Comparison of ENCODE assay signal across 21 mouse cellular contexts in genomic region chr2:152903586-152903985, GRCm38 (mm10). TPM values are rescaled to one million over a fixed set of nuclear protein-coding genes. Genes with fewer than 3 reads are reported as not detected.
DNase-seq lines count a peak whose midpoint lies in the region; TF ChIP-seq lines count a peak whose summit lies in the region.
"Had no signal": no experiment of that assay in that cellular context is flagged by ENCODE, and none has a peak within 500 bp of the region (broad histone marks: within the 10 kb centered on the region; RNA-seq: fewer than 3 reads in every experiment).

No protein-coding gene starts in this region.

- peak overlapping the region; percentile 5; the same call in 1 of the 2 replicates for H3K27ac ChIP-seq in spleen, adult 2 months (ENCODE audit: insufficient read depth, low read length)
- 0 out of 2 replicates have a peak overlapping the region, but pooled peaks have one; percentile 17 for H3K27ac ChIP-seq in brown adipose tissue, adult 24 weeks (replicated peaks; ENCODE audit: low read depth, low read length)
- H3K27ac ChIP-seq: liver, embryonic 14.5 days; neural tube, embryonic 12.5 days had no signal

- intact Hi-C loops in gastrocnemius, postnatal 14 days (cut with DNase I; ENCODE audit: low total_unique reads) = no loop called here
- intact Hi-C loops in left cerebral cortex, postnatal 14 days (cut with DNase I) = no loop called here

- peaks cover 11% of the 10 kb centered on the region; the same call in 1 of the 2 replicates for H3K4me1 ChIP-seq in spleen, adult 2 months (ENCODE audit: control insufficient read depth, insufficient read depth, insufficient read length)
- no peaks in the 10 kb centered on the region for H3K4me1 ChIP-seq in brown adipose tissue, adult 24 weeks (ENCODE audit: control insufficient read depth, insufficient read depth, insufficient read length, low read length)

- no peak for TF ChIP-seq CTCF in spleen, adult 2 months (IDR thresholded peaks at IDR 0.05; ENCODE audit: extremely low read depth, insufficient read depth, insufficient read length, insufficient replicate concordance)

- 62% methylated on average over 4 of the region's 4 CpGs for WGBS in spleen, adult 2 months

- H3K36me3 ChIP-seq in spleen, adult 2 months (ENCODE audit: control insufficient read depth, insufficient read depth, low read length) = no peaks in the 10 kb centered on the region
- H3K36me3 ChIP-seq: neural tube, embryonic 12.5 days had no signal

- no peak for TF ChIP-seq POLR2A in spleen, adult 2 months (IDR thresholded peaks at IDR 0.05; ENCODE audit: low read depth, low read length)

- DNase-seq in gastrocnemius, postnatal 14 days = peak; percentile 38
- DNase-seq in gastrocnemius, postnatal 10 days = no peak
- no peak for DNase-seq in spleen, adult 2 months (ENCODE audit: low read depth in 1 of 2, low spot score in 2 of 2)
- no peak for DNase-seq in spleen, adult 12 weeks (ENCODE audit: low spot score)
- DNase-seq in left cerebral cortex, postnatal 14 days (ENCODE audit: low spot score in 2 of 2) = no peak
- no peak for DNase-seq in left cerebral cortex, adult 8-10 months (ENCODE audit: low spot score in 2 of 2)
- DNase-seq in embryo, embryonic 9.5 days (ENCODE audit: extremely low spot score) = no peak
- DNase-seq: B cell, adult 2 months; cerebellum, adult 18-20 months; kidney, adult 9 months; layer of hippocampus, adult 9-11 months had no signal

- H3K4me3 ChIP-seq in spleen, adult 2 months (ENCODE audit: extremely low read depth, insufficient read depth, insufficient read length) = no peak overlapping the region
- no peak overlapping the region for H3K4me3 ChIP-seq in brown adipose tissue, adult 24 weeks (ENCODE audit: insufficient read depth, low read depth, low read length)
- H3K4me3 ChIP-seq: erythroblast, embryonic 14.5 days; neural tube, embryonic 12.5 days had no signal

- H3K27me3 ChIP-seq in spleen, adult 2 months (ENCODE audit: control insufficient read depth, insufficient read depth, low read length) = no peaks in the 10 kb centered on the region
- H3K27me3 ChIP-seq: neural tube, embryonic 12.5 days had no signal

RNA-seq across cellular contexts. Expression of gene Mylk2, which starts 7.6 kb away (rescaled TPM):
- total RNA-seq in gastrocnemius, postnatal 14 days (2021) = 100 to 1,000 TPM; 150 to 230 TPM
- total RNA-seq in gastrocnemius, postnatal 10 days (2021) = 100 to 1,000 TPM; 111 to 112 TPM
- 0.23 and 0.34 TPM in 2 replicates for polyA plus RNA-seq in spleen, adult 2 months (2012; rRNA removed)
- 4.3 and 6.2 TPM in 2 replicates for polyA plus RNA-seq in brown adipose tissue, adult 24 weeks (2012; ENCODE audit: insufficient read depth, insufficient read length, missing spikeins)
- not detected for total RNA-seq in left cerebral cortex, postnatal 14 days (2021)
- under 1 TPM in 3 of 4 experiments, not detected in 1; 0.19 to 0.39 (median 0.21) TPM for total RNA-seq in left cerebral cortex, adult 8-10 months (2022)
- total RNA-seq: left cerebral cortex, postnatal 36 days had no signal
- polyA plus RNA-seq: cortical plate, adult 2 months; erythroblast, embryonic 14.5 days; heart, embryonic 14.5 days; liver, embryonic 14.5 days; midbrain, embryonic 11.5 days; neural tube, embryonic 12.5 days; small intestine, adult 2 months; testis, adult 2 months had no signal

RNA-seq across cellular contexts. Expression of gene Foxs1, which starts 29.4 kb away (rescaled TPM):
- 1 to 10 TPM; 4.2 to 5.6 TPM for total RNA-seq in gastrocnemius, postnatal 14 days (2021)
- 1 to 10 TPM; 4.6 to 6.5 TPM for total RNA-seq in gastrocnemius, postnatal 10 days (2021)
- 12.6 and 20.1 TPM in 2 replicates for polyA plus RNA-seq in spleen, adult 2 months (2012; rRNA removed)
- 1.1 and 2.6 TPM in 2 replicates for polyA plus RNA-seq in brown adipose tissue, adult 24 weeks (2012; ENCODE audit: insufficient read depth, insufficient read length, missing spikeins)
- 1 to 10 TPM; 1.2 to 1.7 TPM for total RNA-seq in left cerebral cortex, postnatal 14 days (2021)
- under 1 TPM in 3 of 4 experiments, not detected in 1; 0.34 to 0.88 (median 0.74) TPM for total RNA-seq in left cerebral cortex, adult 8-10 months (2022)
- polyA plus RNA-seq: erythroblast, embryonic 14.5 days had no signal

RNA-seq across cellular contexts. Expression of gene Dusp15, which starts 47.9 kb away (rescaled TPM):
- 1 to 10 TPM in 1 of 2 experiments, under 1 TPM in 1; 0.62 to 3.3 TPM for total RNA-seq in gastrocnemius, postnatal 14 days (2021)
- total RNA-seq in gastrocnemius, postnatal 10 days (2021) = 1 to 10 TPM; 2.5 to 3.1 TPM
- polyA plus RNA-seq in spleen, adult 2 months (2012; rRNA removed) = 0.21 and 0.48 TPM in 2 replicates
- not detected in 2 replicates for polyA plus RNA-seq in brown adipose tissue, adult 24 weeks (2012; ENCODE audit: insufficient read depth, insufficient read length, missing spikeins)
- 10 to 100 TPM; 23.2 to 28.3 TPM for total RNA-seq in left cerebral cortex, postnatal 14 days (2021)
- total RNA-seq in left cerebral cortex, adult 8-10 months (2022) = 10 to 100 TPM; 16.2 to 22.7 (median 21.1) TPM
- polyA plus RNA-seq: erythroblast, embryonic 14.5 days; heart, embryonic 14.5 days; small intestine, adult 2 months had no signal

RNA-seq across cellular contexts. Expression of gene Tpx2, which starts 55.8 kb away (rescaled TPM):
- total RNA-seq in gastrocnemius, postnatal 14 days (2021) = 1 to 10 TPM; 4.1 to 4.7 TPM
- total RNA-seq in gastrocnemius, postnatal 10 days (2021) = 10 to 100 TPM; 10.4 to 12.8 TPM
- polyA plus RNA-seq in spleen, adult 2 months (2012; rRNA removed) = 2.0 and 2.2 TPM in 2 replicates
- not detected in 2 replicates for polyA plus RNA-seq in brown adipose tissue, adult 24 weeks (2012; ENCODE audit: insufficient read depth, insufficient read length, missing spikeins)
- 1 to 10 TPM; 2.6 to 3.0 TPM for total RNA-seq in left cerebral cortex, postnatal 14 days (2021)
- total RNA-seq in left cerebral cortex, adult 8-10 months (2022) = 1 to 10 TPM; 1.9 to 2.9 (median 2.2) TPM

RNA-seq across cellular contexts. Expression of gene Ttll9, which starts 58.7 kb away (rescaled TPM):
- total RNA-seq in gastrocnemius, postnatal 14 days (2021) = not detected
- total RNA-seq in gastrocnemius, postnatal 10 days (2021) = not detected
- 0.07 and 0.09 TPM in 2 replicates for polyA plus RNA-seq in spleen, adult 2 months (2012; rRNA removed)
- not detected in 2 replicates for polyA plus RNA-seq in brown adipose tissue, adult 24 weeks (2012; ENCODE audit: insufficient read depth, insufficient read length, missing spikeins)
- total RNA-seq in left cerebral cortex, postnatal 14 days (2021) = 1 to 10 TPM; 3.1 to 3.2 TPM
- total RNA-seq in left cerebral cortex, adult 8-10 months (2022) = 1 to 10 TPM; 1.2 to 3.3 (median 2.3) TPM
- polyA plus RNA-seq: erythroblast, embryonic 14.5 days; small intestine, adult 2 months had no signal

Comparison
In these comparisons a context has a peak if more than half of its experiments do, and no peak if none do; other contexts are left out.
1. RNA of gene Mylk2, which starts 7.6 kb away (total RNA-seq): 150 to 230 TPM in gastrocnemius, postnatal 14 days and 111 to 112 TPM in gastrocnemius, postnatal 10 days; 0.19 to 0.39 TPM in left cerebral cortex, adult 8-10 months and not detected in left cerebral cortex, postnatal 14 days; every median in the first group is over 10 times any median in the second.
2. RNA of gene Dusp15, which starts 47.9 kb away (total RNA-seq): 23.2 to 28.3 TPM in left cerebral cortex, postnatal 14 days and 16.2 to 22.7 TPM in left cerebral cortex, adult 8-10 months; 0.62 to 3.3 TPM in gastrocnemius, postnatal 14 days and 2.5 to 3.1 TPM in gastrocnemius, postnatal 10 days; every median in the first group is over 4 times any median in the second.